Mouse (Mus musculus) Patski (cell line): ENCODE measurements around the gene Hdac4. TPM values are rescaled to one million over a fixed set of nuclear protein-coding genes. Genes with fewer than 3 reads are reported as not detected.

Experiments
- ATAC-seq: fragments of 100-300 bp; one replicate; pipeline ENCODE4 v1.8.0; 2021
- CTCF ChIA-PET: fragments of 350-600 bp; sonication (Branson Sonifier 250); formaldehyde crosslinking; loops from one replicate; lab custom pipeline; 2022; ENCODE audit warnings: inconsistent platforms; lab: Charles Lee
- POLR2A ChIA-PET: fragments of 350-600 bp; sonication (Branson Sonifier 250); formaldehyde crosslinking; loops from one replicate; lab custom pipeline; 2022; ENCODE audit warnings: antibody characterized with exemption, inconsistent platforms; lab: Charles Lee
- DNase-seq: peaks from one replicate; pipeline ENCODE4 v3.0.0-alpha.2; 2011; ENCODE audit warnings: low read depth, low spot score
- H3K27me3 ChIP-seq: fragments of 371-371 bp; one replicate; pipeline ENCODE4 v1.5.1; 2021
- CTCF ChIP-seq: fragments of 100-300 bp; IDR thresholded peaks from one replicate; pipeline ENCODE4 v1.5.1; 2021
- in situ Hi-C: fragments of 300-500 bp; cut with MboI; formaldehyde crosslinking; loops from 3 replicates; pipeline ENCODE4 v1.11.1; 2018; ENCODE audit warnings: low pct_unique_long_range_greater_than_20kb, mixed read lengths
- polyA plus RNA-seq: library from polyadenylated mRNA; unstranded; gene quantifications from one replicate; pipeline ENCODE4 v1.2.3, GENCODE M21; 2021

Hdac4 gene
- polyA plus RNA-seq, 1 experiment from 2014 or later = 15.0 TPM

DNA sequence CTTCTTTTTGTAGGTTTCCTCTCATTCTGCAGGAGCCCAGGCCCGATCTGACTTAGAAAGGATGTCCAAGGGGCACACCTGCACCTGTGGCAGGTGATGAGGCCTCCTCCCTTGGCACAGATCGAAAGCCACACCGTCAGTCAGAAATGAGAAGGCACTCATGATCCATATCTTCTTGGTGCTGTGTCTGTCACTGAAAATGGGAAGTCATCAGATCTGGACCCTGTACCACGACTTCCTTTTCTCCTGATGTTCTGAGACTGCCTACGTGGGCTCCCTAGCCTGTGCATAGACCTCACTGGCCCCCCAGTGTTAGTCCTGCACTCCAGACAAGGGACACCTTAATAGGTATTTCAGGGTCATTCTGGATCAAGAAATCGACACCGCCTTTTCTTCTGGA lies 158.5 kb downstream of the Hdac4 start:
- DNase-seq (no peak), ATAC-seq (no peak)
- no peak for TF ChIP-seq CTCF
- ChIA-PET POLR2A (no interaction called here), CTCF (no interaction called here)
- in situ Hi-C loops = no loop called here
- no peaks in the 10 kb centered on the region for H3K27me3 ChIP-seq

DNA sequence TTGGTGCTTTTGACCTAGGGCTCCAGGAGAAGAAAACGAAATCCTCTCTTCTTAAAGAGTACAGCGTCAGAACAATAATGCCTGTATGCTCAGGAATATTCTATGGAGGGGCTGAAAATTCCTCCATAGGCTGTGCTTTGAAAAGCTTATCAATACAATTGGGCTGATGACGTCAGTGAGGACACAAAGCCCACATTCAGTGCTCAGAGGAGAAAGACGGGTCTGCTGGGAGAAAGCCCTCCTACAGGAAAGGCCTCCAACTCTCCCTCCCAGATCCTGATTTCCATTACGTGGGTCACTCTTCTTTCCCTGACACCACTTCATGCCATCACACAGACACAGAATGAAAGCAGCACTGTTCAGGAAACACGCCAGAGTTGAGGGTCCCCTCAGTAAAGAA lies 159.7 kb downstream of the Hdac4 start:
- no peak for DNase-seq
- H3K27me3 ChIP-seq = no peaks in the 10 kb centered on the region
- ChIA-PET CTCF (interaction anchor here (1.2 kb wide), 1 partner anchor 15 kb away, joined by 3 read pairs; no protein-coding TSS in a partner anchor), POLR2A (no interaction called here)
- ATAC-seq = no peak
- in situ Hi-C loops = no loop called here
- TF ChIP-seq CTCF = no peak

DNA sequence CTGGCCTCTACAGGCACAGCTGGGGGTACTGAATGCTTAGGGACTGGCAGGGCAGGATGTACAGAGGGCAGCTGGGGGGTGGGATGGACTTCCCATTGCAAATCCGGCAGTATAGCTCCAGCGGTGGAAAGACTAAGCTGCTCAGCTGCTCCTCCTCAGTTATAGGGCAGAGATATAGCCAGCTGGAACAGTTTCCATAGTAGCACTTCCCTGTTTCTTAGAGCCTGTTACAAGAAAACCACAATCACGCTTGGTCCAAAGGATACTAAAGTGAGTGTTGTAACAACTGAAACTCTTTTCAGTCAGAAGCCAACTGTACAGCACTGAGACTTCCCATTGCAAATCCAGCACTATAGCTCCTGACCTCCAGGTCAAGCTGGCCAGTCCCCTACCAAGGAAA lies 161.3 kb downstream of the Hdac4 start:
- no peak for TF ChIP-seq CTCF
- H3K27me3 ChIP-seq = no peaks in the 10 kb centered on the region
- ATAC-seq (no peak), DNase-seq (no peak)
- CTCF ChIA-PET = interaction anchor here (1.0 to 1.5 kb wide), 4 partner anchors 11 to 138 kb away, joined by 3 to 4 read pairs (median 3); no protein-coding TSS in a partner anchor
- POLR2A ChIA-PET = no interaction called here
- in situ Hi-C loops = no loop called here

DNA sequence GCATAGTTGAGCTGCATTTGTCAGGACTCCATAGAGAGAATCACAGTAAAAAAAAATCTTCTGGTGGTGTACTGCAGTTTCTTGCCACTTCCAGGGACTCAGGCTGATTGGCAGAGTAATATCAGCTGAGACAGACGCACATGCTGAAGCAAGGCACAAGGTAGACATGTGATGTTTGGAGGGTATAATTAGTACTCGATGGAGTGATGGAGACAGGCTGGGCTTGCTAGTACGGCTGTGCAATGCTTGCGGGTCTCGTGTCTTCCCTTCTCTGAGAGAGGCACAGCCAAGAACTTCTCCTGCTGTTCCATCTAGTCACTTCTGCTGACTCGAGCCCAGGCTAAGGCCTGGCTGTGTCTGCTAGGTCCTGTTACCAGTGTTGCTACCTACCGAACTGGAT lies 162.0 kb downstream of the Hdac4 start:
- CTCF ChIA-PET = interaction anchor here (1.0 to 1.5 kb wide), 3 partner anchors 11 to 139 kb away, joined by 3 read pairs; no protein-coding TSS in a partner anchor
- POLR2A ChIA-PET = no interaction called here
- in situ Hi-C loops = no loop called here
- no peak for TF ChIP-seq CTCF
- no peak for ATAC-seq
- no peaks in the 10 kb centered on the region for H3K27me3 ChIP-seq
- no peak for DNase-seq

DNA sequence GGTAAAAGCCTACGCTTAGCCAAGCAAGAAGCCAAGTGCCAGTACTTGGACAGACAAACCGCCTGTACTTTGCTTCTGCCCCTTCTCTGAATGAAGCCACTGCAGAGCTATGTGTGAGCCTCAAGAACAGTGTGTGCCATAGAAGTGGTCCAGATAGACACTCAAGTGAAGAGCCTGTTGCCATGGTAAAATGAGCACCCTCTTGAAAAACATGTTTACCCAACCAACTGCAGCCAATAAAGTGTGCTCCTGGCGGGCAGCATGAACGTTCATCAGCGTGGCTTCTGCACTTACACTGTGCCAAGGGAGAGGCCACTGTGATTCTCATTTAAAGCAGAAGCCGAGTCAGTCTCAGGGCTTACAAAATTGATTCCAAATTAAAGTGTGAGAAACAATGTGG lies 165.0 kb downstream of the Hdac4 start:
- in situ Hi-C loops = no loop called here
- ChIA-PET CTCF (no interaction called here), POLR2A (interaction anchor here (0.6 kb wide), 2 partner anchors 8 to 52 kb away, joined by 3 to 5 read pairs; no protein-coding TSS in a partner anchor)
- ATAC-seq = no peak
- no peak for TF ChIP-seq CTCF
- H3K27me3 ChIP-seq = no peaks in the 10 kb centered on the region
- no peak for DNase-seq

DNA sequence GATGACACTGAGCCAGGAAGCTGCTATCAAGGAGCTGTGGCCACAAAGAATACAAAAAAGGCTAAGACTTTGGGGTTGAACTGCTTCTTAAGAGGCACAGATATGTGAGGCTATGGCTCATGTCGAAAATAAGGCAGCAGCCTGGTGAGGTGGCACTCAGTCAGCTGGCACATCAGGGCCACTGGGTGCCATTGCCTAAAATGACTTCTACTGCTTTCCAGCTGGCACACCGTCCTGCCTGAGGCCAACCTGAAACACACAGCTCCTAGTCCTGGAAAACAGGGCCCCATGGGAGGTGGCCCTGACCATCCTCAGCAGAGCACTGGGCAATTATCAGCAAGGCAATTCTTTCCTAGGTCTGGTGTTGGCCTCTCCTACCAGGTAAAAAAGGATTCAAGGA lies 167.3 kb downstream of the Hdac4 start:
- POLR2A ChIA-PET = interaction anchor here (1.1 to 1.3 kb wide), 2 partner anchors 15 to 49 kb away, joined by 3 read pairs; no protein-coding TSS in a partner anchor
- H3K27me3 ChIP-seq = no peaks in the 10 kb centered on the region
- in situ Hi-C loops = no loop called here
- TF ChIP-seq CTCF = no peak
- ATAC-seq (no peak), DNase-seq (no peak)
- CTCF ChIA-PET = interaction anchor here (0.8 to 1.0 kb wide), 2 partner anchors 9 to 17 kb away, joined by 3 to 4 read pairs; no protein-coding TSS in a partner anchor

DNA sequence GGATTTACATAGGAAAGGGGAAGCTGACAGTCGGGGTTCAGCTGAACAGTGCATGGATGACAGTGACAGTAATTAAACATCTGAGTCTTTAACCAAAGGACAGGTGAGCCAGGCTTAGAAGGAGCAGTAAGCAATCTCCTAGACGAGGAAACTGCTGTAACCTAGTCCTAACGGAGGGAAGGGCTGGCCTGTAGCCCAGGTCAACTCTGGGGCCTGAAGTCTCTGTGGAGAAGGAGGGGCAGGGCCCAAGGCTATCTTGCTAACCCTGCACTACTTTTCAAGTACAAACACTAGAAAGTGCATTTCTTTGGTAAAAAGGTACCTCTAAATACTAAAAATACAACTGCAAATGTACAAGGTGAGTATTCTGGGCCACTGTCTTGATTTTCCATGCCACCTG lies 169.1 kb downstream of the Hdac4 start:
- H3K27me3 ChIP-seq = no peaks in the 10 kb centered on the region
- ChIA-PET POLR2A (no interaction called here), CTCF (no interaction called here)
- DNase-seq (no peak), ATAC-seq (no peak)
- TF ChIP-seq CTCF = no peak
- in situ Hi-C loops = no loop called here

DNA sequence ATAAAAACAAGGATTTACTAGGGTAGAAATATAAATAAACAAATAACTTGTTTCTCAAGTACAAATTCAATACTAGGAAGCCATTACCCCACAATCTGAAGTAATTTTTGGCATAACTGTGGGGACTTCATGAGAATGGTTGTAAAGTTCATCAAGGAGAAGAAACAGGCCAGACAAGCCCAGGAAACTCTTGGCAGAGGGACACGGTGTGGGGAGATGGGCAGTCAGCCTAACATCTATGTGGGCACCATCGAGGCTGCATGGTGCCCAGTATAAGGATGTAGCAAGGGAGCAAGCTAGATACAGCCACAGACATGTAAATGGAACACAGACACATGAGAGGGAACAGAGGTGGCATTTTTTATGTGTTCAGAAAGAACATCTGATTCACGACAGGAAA lies 171.6 kb downstream of the Hdac4 start:
- ChIA-PET POLR2A (no interaction called here), CTCF (interaction anchor here (1.1 kb wide), 1 partner anchor 14 kb away, joined by 3 read pairs; no protein-coding TSS in a partner anchor)
- DNase-seq (no peak), ATAC-seq (no peak)
- in situ Hi-C loops = no loop called here
- H3K27me3 ChIP-seq = no peaks in the 10 kb centered on the region
- no peak for TF ChIP-seq CTCF

DNA sequence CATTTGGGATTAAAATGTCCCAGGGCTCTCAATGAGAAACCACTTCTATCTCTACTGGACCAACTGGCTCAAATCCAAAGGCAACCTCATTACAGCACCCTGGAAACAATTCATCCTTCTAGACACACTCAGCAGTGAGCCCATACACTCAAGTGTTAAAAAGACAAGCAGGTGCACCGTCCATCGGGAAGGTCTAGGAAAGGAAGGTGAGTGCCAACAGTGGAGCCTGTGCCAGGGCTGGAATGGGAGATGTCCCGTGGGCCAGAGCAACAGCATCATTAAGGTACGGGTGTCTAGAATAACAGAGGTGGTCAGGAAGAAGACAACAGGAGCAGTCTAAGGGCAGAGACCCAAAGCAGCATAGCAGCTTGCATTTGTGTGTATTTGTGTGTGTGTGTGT lies 173.5 kb downstream of the Hdac4 start:
- in situ Hi-C loops = no loop called here
- H3K27me3 ChIP-seq = no peaks in the 10 kb centered on the region
- ChIA-PET CTCF (interaction anchor here (1.2 kb wide), 1 partner anchor 12 kb away, joined by 3 read pairs; no protein-coding TSS in a partner anchor), POLR2A (interaction anchor here (0.7 kb wide), 1 partner anchor 594 kb away, joined by 4 read pairs; no protein-coding TSS in a partner anchor)
- ATAC-seq (no peak), DNase-seq (no peak)
- TF ChIP-seq CTCF = no peak

DNA sequence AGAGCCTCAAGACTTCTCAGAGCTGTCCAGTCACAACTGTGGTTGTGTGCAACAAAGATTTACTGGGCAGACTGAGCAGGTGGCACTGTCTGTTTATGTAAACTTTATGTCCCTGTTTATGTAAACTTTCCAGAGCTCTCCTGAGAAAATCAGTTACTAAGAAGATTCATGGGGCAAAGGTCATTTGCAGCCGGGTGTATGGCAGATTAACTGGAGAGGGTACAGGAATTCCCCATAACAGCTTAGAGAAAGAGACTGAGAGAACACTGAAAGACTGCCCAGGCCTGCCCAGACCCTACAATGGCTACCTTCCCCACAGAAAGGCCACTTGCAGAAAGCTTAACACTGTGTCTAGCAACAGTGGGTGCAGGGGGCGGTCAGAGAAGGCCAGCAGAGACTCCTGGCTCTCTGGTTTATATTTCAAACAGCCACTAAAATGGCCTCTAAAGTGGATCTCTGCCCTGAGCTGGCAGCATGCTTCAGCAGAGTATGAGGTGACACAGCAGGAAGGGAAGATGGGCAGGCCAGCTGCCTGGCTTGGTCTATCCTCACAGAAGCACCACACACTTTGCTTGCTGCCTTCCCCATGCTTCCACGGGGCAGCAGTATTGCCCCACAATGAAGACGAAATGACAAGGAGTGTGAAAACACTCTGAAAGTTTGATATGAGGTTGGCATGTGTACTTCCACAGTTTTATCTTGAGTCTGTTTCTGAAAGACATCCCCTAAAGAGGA lies 179.4 kb downstream of the Hdac4 start:
- in situ Hi-C loops = no loop called here
- ATAC-seq (no peak), DNase-seq (no peak)
- no peaks in the 10 kb centered on the region for H3K27me3 ChIP-seq
- ChIA-PET POLR2A (no interaction called here), CTCF (interaction anchor here (1.1 to 1.6 kb wide), 3 partner anchors 10 to 59 kb away, joined by 3 read pairs; no protein-coding TSS in a partner anchor)
- no peak for TF ChIP-seq CTCF

DNA sequence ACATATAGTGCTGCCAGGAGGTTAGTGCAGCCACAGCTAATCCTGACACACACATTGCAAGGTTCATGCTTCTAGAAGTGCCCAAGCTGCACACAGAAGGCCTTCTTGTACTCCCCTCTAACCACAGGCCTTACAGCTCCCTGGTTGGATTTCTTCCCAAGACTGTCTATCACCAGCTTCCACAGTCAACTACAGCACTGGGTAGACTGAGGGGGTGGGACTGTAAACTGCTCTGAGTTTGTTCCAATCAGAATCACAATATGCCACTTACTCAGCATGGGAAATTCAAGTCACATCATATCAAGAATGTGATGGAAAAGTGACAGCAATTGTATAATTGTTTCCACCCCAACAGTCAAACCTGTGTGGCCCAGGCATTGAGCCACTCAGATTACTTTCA lies 180.2 kb downstream of the Hdac4 start:
- no peak for ATAC-seq
- in situ Hi-C loops = no loop called here
- no peak for TF ChIP-seq CTCF
- H3K27me3 ChIP-seq = no peaks in the 10 kb centered on the region
- ChIA-PET POLR2A (interaction anchor here (0.6 to 1.1 kb wide), 2 partner anchors 24 to 703 kb away, joined by 3 read pairs; no protein-coding TSS in a partner anchor), CTCF (no interaction called here)
- no peak for DNase-seq
